Mouse (Mus musculus): Measurements from ENCODE around the gene Nit1. TPM values are rescaled to one million over a fixed set of nuclear protein-coding genes. Genes with fewer than 3 reads are reported as not detected.

The Nit1 gene
- polyA plus RNA-seq, 1 experiment = 52.2 TPM

DNA sequence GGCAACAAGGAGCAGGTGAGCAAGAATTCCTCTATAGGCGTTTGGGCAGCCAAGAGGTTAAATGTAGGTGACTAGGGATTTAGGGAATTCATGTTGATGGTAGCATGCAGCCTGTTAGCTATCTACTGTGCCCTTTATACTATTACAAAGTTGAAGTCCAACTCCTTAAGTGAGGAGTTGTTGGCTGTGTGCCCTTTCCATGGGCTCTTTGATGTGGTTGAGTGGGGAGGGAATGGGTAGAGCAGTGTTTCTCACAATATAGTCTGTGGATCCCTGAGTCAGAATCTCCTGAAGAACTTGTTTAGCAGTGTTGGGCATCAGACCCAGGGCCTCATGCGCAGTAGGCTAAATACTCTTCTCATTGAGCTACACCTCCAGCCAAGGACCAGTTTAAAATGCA is 11.4 kb upstream of the Nit1 start:
- Histone ChIP-seq H3K4me3 (ENCODE audit: control insufficient read depth, insufficient read depth, low read length) (no peak overlapping the region), H3K4me1 (replicated peaks; ENCODE audit: control insufficient read depth, insufficient read depth, low read length) (peaks cover 6% of the 10 kb centered on the region), H3K36me3 (ENCODE audit: control insufficient read depth, insufficient read depth, low read length) (peaks cover 8% of the 10 kb centered on the region; the same call in 1 of the 2 replicates), H3K27me3 (ENCODE audit: control insufficient read depth, insufficient read depth, low read length) (no peaks in the 10 kb centered on the region), H3K27ac (ENCODE audit: control insufficient read depth, insufficient read depth, low read length) (no peak overlapping the region)
- WGBS = 89% methylated on average over 2 of the region's 2 CpGs
- DNase-seq = no peak
- TF ChIP-seq POLR2A (IDR thresholded peaks at IDR 0.05; ENCODE audit: control insufficient read depth, extremely low read depth, insufficient read depth, low read length, poor library complexity) = no peak
- TF ChIP-seq CTCF (IDR thresholded peaks at IDR 0.05; ENCODE audit: borderline replicate concordance, control insufficient read depth, extremely low read depth, insufficient read depth, low read length, poor library complexity) = no peak

DNA sequence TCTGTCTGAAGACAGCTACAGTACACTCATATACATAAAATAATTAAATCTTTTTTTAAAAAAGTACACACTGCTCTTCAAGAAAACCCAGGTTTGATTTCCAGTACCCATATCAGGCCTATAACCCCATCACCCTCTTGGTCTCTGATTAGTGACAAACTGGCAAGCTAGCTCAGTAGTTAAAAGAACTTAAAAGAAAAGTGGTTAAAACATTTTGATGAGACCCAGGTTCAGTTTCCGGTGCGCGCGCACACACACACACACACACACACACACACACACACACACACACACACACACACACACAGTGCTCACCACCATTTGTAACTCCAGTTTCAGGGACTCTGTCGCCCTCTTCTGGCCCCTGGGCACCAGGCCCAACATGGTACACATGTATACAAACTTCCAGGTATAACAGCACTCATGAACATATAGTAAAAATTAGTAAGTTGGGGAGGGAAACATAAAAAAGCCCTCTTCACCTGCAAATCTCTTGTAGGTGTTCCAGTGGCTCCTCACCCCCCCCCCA is 10.4 kb upstream of the Nit1 start:
- H3K4me3 ChIP-seq (ENCODE audit: control insufficient read depth, insufficient read depth, low read length) = no peak overlapping the region
- peaks cover 6% of the 10 kb centered on the region for H3K4me1 ChIP-seq (replicated peaks; ENCODE audit: control insufficient read depth, insufficient read depth, low read length)
- DNase-seq = peak; percentile 53
- peaks cover 8% of the 10 kb centered on the region; the same call in 1 of the 2 replicates for H3K36me3 ChIP-seq (ENCODE audit: control insufficient read depth, insufficient read depth, low read length)
- H3K27me3 ChIP-seq (ENCODE audit: control insufficient read depth, insufficient read depth, low read length) = no peaks in the 10 kb centered on the region
- WGBS = 35% methylated on average over 5 of the region's 5 CpGs
- TF ChIP-seq POLR2A (IDR thresholded peaks at IDR 0.05; ENCODE audit: control insufficient read depth, extremely low read depth, insufficient read depth, low read length, poor library complexity) = no peak
- TF ChIP-seq CTCF (IDR thresholded peaks at IDR 0.05; ENCODE audit: borderline replicate concordance, control insufficient read depth, extremely low read depth, insufficient read depth, low read length, poor library complexity) = peak; percentile 61; the same call in 1 of the 2 replicates
- no peak overlapping the region for H3K27ac ChIP-seq (ENCODE audit: control insufficient read depth, insufficient read depth, low read length)

DNA sequence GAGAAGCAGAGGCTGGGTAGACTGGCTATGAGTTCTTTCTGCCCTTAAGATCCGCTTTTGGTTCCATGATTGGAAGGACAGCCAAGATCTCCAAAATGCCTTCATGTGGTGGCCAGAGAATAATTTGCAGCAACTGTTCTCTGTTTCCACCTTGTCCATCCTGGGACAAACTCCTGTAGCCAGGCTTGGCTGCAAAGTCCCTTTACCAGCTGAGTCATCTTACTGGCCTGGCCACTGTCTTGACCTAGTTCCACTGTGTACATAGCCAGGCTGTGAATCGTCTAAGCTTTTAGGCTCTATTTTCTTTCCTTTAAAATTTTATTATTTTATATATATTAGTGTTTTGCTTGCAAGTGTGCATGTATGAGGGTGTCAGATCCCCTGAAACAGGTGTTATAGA is 3.8 kb upstream of the Nit1 start:
- 91% methylated on average over 2 of the region's 2 CpGs for WGBS
- Histone ChIP-seq H3K27ac (ENCODE audit: control insufficient read depth, insufficient read depth, low read length) (no peak overlapping the region), H3K4me3 (ENCODE audit: control insufficient read depth, insufficient read depth, low read length) (no peak overlapping the region), H3K27me3 (ENCODE audit: control insufficient read depth, insufficient read depth, low read length) (no peaks in the 10 kb centered on the region), H3K36me3 (ENCODE audit: control insufficient read depth, insufficient read depth, low read length) (no peaks in the 10 kb centered on the region), H3K4me1 (replicated peaks; ENCODE audit: control insufficient read depth, insufficient read depth, low read length) (peaks cover 8% of the 10 kb centered on the region)
- TF ChIP-seq POLR2A (IDR thresholded peaks at IDR 0.05; ENCODE audit: control insufficient read depth, extremely low read depth, insufficient read depth, low read length, poor library complexity) = no peak
- TF ChIP-seq CTCF (IDR thresholded peaks at IDR 0.05; ENCODE audit: borderline replicate concordance, control insufficient read depth, extremely low read depth, insufficient read depth, low read length, poor library complexity) = no peak
- no peak for DNase-seq

GRCm38 (mm10) chr1:171348665-171349064 is 3.2 kb upstream of the Nit1 start:
- Histone ChIP-seq H3K27ac (ENCODE audit: control insufficient read depth, insufficient read depth, low read length) (no peak overlapping the region), H3K4me1 (replicated peaks; ENCODE audit: control insufficient read depth, insufficient read depth, low read length) (peaks cover 12% of the 10 kb centered on the region), H3K27me3 (ENCODE audit: control insufficient read depth, insufficient read depth, low read length) (no peaks in the 10 kb centered on the region), H3K4me3 (ENCODE audit: control insufficient read depth, insufficient read depth, low read length) (no peak overlapping the region), H3K36me3 (ENCODE audit: control insufficient read depth, insufficient read depth, low read length) (no peaks in the 10 kb centered on the region)
- TF ChIP-seq POLR2A (IDR thresholded peaks at IDR 0.05; ENCODE audit: control insufficient read depth, extremely low read depth, insufficient read depth, low read length, poor library complexity) = no peak
- TF ChIP-seq CTCF (IDR thresholded peaks at IDR 0.05; ENCODE audit: borderline replicate concordance, control insufficient read depth, extremely low read depth, insufficient read depth, low read length, poor library complexity) = no peak
- WGBS = 87% methylated on average over 3 of the region's 3 CpGs
- DNase-seq = no peak

GRCm38 (mm10) chr1:171346095-171346450 is 627 bp upstream of the Nit1 start:
- Histone ChIP-seq H3K4me1 (replicated peaks; ENCODE audit: control insufficient read depth, insufficient read depth, low read length) (peaks cover 12% of the 10 kb centered on the region), H3K27ac (ENCODE audit: control insufficient read depth, insufficient read depth, low read length) (no peak overlapping the region; the same call in 1 of the 2 replicates)

GRCm38 (mm10) chr1:171344715-171345114 is 731 bp downstream of the Nit1 start:
- TF ChIP-seq CTCF (IDR thresholded peaks at IDR 0.05; ENCODE audit: borderline replicate concordance, control insufficient read depth, extremely low read depth, insufficient read depth, low read length, poor library complexity) (no peak), POLR2A (IDR thresholded peaks at IDR 0.05; ENCODE audit: control insufficient read depth, extremely low read depth, insufficient read depth, low read length, poor library complexity) (no peak)
- Histone ChIP-seq H3K4me1 (replicated peaks; ENCODE audit: control insufficient read depth, insufficient read depth, low read length) (peaks cover 12% of the 10 kb centered on the region), H3K27ac (ENCODE audit: control insufficient read depth, insufficient read depth, low read length) (no peak overlapping the region), H3K4me3 (ENCODE audit: control insufficient read depth, insufficient read depth, low read length) (no peak overlapping the region), H3K36me3 (ENCODE audit: control insufficient read depth, insufficient read depth, low read length) (peaks cover 29% of the 10 kb centered on the region), H3K27me3 (ENCODE audit: control insufficient read depth, insufficient read depth, low read length) (no peaks in the 10 kb centered on the region)
- 75% methylated on average over 9 of the region's 9 CpGs for WGBS
- no peak for DNase-seq

More at GRCm38 (mm10) chr1:171346095-171346450, 627 bp upstream of the Nit1 start:
- DNase-seq = no peak
- H3K36me3 ChIP-seq (ENCODE audit: control insufficient read depth, insufficient read depth, low read length) = peaks cover 16% of the 10 kb centered on the region
- peak overlapping the region; percentile 87 for H3K4me3 ChIP-seq (ENCODE audit: control insufficient read depth, insufficient read depth, low read length)
- TF ChIP-seq CTCF (IDR thresholded peaks at IDR 0.05; ENCODE audit: borderline replicate concordance, control insufficient read depth, extremely low read depth, insufficient read depth, low read length, poor library complexity) (no peak), POLR2A (IDR thresholded peaks at IDR 0.05; ENCODE audit: control insufficient read depth, extremely low read depth, insufficient read depth, low read length, poor library complexity) (no peak)
- no peaks in the 10 kb centered on the region for H3K27me3 ChIP-seq (ENCODE audit: control insufficient read depth, insufficient read depth, low read length)
- WGBS = 2% methylated on average over 14 of the region's 14 CpGs
